Mouse (Mus musculus) liver, embryonic 13.5 days (tissue): Measurements from ENCODE around the gene 4931428L18Rik. TPM values are rescaled to one million over a fixed set of nuclear protein-coding genes. Genes with fewer than 3 reads are reported as not detected.
A peak's percentile ranks its signal among the peaks of the same experiment; 100 is the strongest.

ENCODE experiments used
- ATAC-seq: fragments of 200-750 bp; cut with Nextera tagmentation; 2 replicates; pipeline ENCODE4 v1.8.0; 2017; ENCODE audit warnings: low read depth, mild to moderate bottlenecking, moderate number of reproducible peaks, moderate library complexity
- DNase-seq: peaks from one replicate; pipeline ENCODE4 v3.0.0; 2022
- H3K27ac ChIP-seq: fragments of 300-500 bp; sonication (generic); 2 replicates; pipeline ENCODE4 v1.5.1; 2015; ENCODE audit warnings: moderate library complexity, mild to moderate bottlenecking, inconsistent platforms
- H3K27me3 ChIP-seq: fragments of 300-500 bp; sonication (generic); 2 replicates; pipeline ENCODE4 v1.6.1; 2015; ENCODE audit warnings: mild to moderate bottlenecking, inconsistent platforms
- H3K36me3 ChIP-seq: fragments of 300-500 bp; sonication (generic); 2 replicates; pipeline ENCODE4 v1.6.1; 2015; ENCODE audit warnings: mild to moderate bottlenecking, inconsistent platforms
- H3K4me1 ChIP-seq: fragments of 300-500 bp; sonication (generic); replicated peaks from 2 replicates; pipeline ENCODE4 v1.6.1; 2015; ENCODE audit warnings: inconsistent platforms
- H3K4me2 ChIP-seq: fragments of 300-500 bp; sonication (generic); 2 replicates; pipeline ENCODE4 v1.6.1; 2015; ENCODE audit warnings: inconsistent platforms, mild to moderate bottlenecking, moderate library complexity
- H3K4me3 ChIP-seq: fragments of 300-500 bp; sonication (generic); replicated peaks from 2 replicates; pipeline ENCODE4 v1.5.1; 2015; ENCODE audit warnings: mild to moderate bottlenecking, inconsistent platforms
- H3K9ac ChIP-seq: fragments of 300-500 bp; sonication (generic); 2 replicates; pipeline ENCODE4 v1.6.1; 2015; ENCODE audit warnings: mild to moderate bottlenecking, inconsistent platforms
- H3K9me3 ChIP-seq: fragments of 300-500 bp; sonication (generic); replicated peaks from 2 replicates; pipeline ENCODE4 v1.6.1; 2016; ENCODE audit warnings: inconsistent platforms
- WGBS: fragments of 180-500 bp; shearing (Covaris S2); methylation state at CpG from one replicate; pipeline ENCODE4 v1.1.7; 2015; ENCODE audit not compliant: insufficient replicate concordance; 5-methylcytosine and 5-hydroxymethylcytosine counted together
- polyA plus RNA-seq: library from polyadenylated mRNA; unstranded; fragments of >200 nt; fragmentation: Nextera tagmentation; extraction: Ambion mirVana; gene quantifications from 2 replicates; pipeline ENCODE4 v1.2.1, GENCODE M21; 2015

The 4931428L18Rik gene
- polyA plus RNA-seq, 1 experiment from 2014 or later = not detected

DNA sequence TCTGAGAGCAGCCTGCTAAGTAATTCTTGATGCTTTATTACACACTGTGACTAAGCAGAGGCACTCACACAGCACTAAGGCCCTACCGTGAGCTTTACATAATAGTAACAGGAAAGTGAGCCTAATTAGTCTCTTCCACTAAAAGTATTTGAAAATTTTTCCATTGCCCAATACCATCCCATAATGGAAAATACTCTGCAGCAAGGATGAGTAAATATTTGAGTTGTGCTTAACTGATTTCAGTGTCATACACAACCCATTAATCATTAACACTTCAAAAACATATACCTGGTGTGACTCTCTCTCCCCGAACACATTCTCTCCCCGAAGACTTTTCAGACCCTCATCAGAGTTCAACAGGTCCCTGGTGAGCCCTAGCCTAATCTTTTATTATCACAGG lies 127.7 kb downstream of the 4931428L18Rik start:
- H3K9ac ChIP-seq = no peak overlapping the region
- H3K36me3 ChIP-seq = no peaks in the 10 kb centered on the region
- no peaks in the 10 kb centered on the region for H3K4me1 ChIP-seq
- peak; percentile 73 for ATAC-seq
- WGBS = 51% methylated on average over 3 of the region's 3 CpGs
- no peak overlapping the region for H3K4me3 ChIP-seq
- H3K27ac ChIP-seq = peak overlapping the region; percentile 50
- no peak overlapping the region for H3K4me2 ChIP-seq
- no peaks in the 10 kb centered on the region for H3K9me3 ChIP-seq
- no peak for DNase-seq
- H3K27me3 ChIP-seq = no peaks in the 10 kb centered on the region

DNA sequence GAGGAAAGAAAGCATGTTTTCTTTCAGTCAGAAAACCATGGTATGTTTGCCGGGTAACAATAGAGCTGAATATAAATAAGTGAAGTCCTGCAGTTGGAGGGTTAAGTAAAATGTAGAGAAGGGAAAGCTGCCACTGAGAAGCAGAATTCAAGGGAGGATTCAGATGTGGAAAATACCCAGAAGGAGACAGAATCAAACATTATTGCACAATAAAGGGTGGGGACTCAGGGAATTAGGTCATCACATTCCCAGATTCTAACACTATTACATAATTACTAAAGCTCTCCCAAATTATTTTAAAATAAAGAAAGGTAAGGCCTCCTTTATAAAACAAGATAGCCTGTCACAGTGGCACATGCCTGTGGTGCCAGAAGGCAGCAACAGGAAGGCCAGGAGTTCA lies 128.5 kb downstream of the 4931428L18Rik start:
- WGBS = 78% methylated on average over 1 of the region's 1 CpGs
- no peaks in the 10 kb centered on the region for H3K9me3 ChIP-seq
- no peak overlapping the region for H3K4me3 ChIP-seq
- no peaks in the 10 kb centered on the region for H3K27me3 ChIP-seq
- ATAC-seq = no peak
- no peak for DNase-seq
- H3K9ac ChIP-seq = no peak overlapping the region
- no peaks in the 10 kb centered on the region for H3K36me3 ChIP-seq
- no peak overlapping the region for H3K4me2 ChIP-seq
- no peaks in the 10 kb centered on the region for H3K4me1 ChIP-seq
- H3K27ac ChIP-seq = peak overlapping the region; percentile 39; the same call in 1 of the 2 replicates

DNA sequence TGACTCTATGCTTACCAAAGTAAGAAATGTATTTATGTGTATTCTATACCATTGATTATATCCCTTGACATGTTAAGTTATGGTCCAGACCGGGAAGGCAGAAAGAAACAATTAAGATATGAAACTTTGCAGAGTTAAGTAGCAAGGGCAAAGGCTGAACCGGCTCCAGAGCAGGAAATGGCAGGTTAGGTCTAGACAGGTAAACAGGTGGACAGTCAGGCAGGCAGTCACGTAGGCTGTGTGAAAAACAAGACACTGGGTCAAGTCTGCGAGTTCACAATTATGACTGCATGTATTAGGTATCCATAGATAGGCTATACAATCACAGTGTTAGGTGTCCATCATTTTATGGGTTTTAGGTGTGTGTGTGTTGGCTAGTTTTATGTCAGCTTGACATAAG lies 133.8 kb downstream of the 4931428L18Rik start:
- Histone ChIP-seq H3K27ac (no peak overlapping the region), H3K36me3 (no peaks in the 10 kb centered on the region), H3K4me2 (no peak overlapping the region), H3K4me1 (no peaks in the 10 kb centered on the region), H3K4me3 (no peak overlapping the region), H3K27me3 (no peaks in the 10 kb centered on the region), H3K9me3 (no peaks in the 10 kb centered on the region), H3K9ac (no peak overlapping the region)
- no peak for DNase-seq
- ATAC-seq = no peak
- 68% methylated on average over 4 of the region's 4 CpGs for WGBS

DNA sequence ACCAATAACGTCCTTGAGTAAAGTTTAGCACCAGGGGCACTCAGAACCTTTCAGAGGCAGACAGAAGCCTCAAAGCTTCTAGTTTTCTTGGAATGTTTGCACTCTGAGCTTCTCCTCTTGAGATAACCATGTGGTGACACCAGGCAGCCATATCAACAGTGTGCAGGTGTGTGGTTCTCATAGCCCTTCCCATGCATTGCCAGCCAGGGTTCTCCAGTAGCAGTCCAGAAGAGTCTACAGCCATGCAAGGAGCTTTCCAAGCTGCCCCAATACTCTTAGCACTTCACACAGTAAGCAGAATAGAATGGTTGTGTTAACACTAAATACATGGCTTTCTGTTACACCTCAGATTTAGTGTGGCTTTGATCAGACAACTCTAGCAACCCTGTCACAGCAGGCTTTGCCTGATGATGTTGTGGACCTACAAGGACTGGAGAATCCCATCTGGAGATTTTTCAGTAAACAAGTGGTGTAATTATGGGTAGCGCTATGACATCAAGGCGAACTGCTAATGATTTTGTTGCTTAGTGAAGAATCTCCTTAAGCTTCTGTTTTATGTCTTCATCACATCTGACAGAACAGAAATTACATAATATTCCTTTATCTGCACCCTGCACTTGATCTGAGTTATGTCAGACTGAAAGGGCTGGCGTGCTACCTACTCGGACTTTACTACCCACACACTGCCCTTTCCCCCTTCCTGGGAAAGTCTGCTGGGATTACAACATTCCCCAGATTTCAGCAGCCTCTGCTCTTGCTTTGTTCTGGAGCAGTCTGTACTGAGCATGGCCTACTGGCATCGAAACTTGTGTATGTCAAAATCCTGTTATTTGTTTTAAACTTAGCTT lies 149.7 kb downstream of the 4931428L18Rik start:
- no peaks in the 10 kb centered on the region for H3K9me3 ChIP-seq
- H3K27me3 ChIP-seq = no peaks in the 10 kb centered on the region
- no peak overlapping the region for H3K27ac ChIP-seq
- no peak overlapping the region for H3K4me2 ChIP-seq
- DNase-seq = no peak
- H3K36me3 ChIP-seq = no peaks in the 10 kb centered on the region
- no peak overlapping the region for H3K4me3 ChIP-seq
- no peaks in the 10 kb centered on the region for H3K4me1 ChIP-seq
- WGBS = 50% methylated on average over 6 of the region's 6 CpGs
- H3K9ac ChIP-seq = no peak overlapping the region
- peak; percentile 85 for ATAC-seq

DNA sequence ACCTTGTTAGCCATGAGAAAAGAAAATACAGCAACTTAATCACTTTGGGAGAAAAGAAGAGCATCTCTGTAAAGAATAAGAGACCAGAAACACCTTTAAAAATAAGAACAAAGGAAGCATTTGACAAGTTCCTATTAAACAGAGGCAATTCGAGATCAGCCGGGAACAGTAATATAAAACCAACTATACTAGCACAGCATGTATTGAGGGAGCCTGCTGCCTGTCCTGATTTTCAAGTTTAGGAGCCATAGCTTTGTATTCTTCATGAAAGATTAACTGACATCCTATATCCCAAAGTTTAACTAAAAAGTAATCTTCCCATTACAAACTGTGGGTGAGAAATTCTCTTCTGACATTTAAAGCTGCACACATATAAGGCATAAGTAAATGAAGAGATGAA lies 151.3 kb downstream of the 4931428L18Rik start:
- DNase-seq = no peak
- H3K27ac ChIP-seq = no peak overlapping the region
- no peak overlapping the region for H3K4me2 ChIP-seq
- no peak overlapping the region for H3K4me3 ChIP-seq
- no peak for ATAC-seq
- no peaks in the 10 kb centered on the region for H3K36me3 ChIP-seq
- no peaks in the 10 kb centered on the region for H3K27me3 ChIP-seq
- WGBS = 64% methylated on average over 2 of the region's 2 CpGs
- no peak overlapping the region for H3K9ac ChIP-seq
- H3K9me3 ChIP-seq = no peaks in the 10 kb centered on the region
- no peaks in the 10 kb centered on the region for H3K4me1 ChIP-seq

DNA sequence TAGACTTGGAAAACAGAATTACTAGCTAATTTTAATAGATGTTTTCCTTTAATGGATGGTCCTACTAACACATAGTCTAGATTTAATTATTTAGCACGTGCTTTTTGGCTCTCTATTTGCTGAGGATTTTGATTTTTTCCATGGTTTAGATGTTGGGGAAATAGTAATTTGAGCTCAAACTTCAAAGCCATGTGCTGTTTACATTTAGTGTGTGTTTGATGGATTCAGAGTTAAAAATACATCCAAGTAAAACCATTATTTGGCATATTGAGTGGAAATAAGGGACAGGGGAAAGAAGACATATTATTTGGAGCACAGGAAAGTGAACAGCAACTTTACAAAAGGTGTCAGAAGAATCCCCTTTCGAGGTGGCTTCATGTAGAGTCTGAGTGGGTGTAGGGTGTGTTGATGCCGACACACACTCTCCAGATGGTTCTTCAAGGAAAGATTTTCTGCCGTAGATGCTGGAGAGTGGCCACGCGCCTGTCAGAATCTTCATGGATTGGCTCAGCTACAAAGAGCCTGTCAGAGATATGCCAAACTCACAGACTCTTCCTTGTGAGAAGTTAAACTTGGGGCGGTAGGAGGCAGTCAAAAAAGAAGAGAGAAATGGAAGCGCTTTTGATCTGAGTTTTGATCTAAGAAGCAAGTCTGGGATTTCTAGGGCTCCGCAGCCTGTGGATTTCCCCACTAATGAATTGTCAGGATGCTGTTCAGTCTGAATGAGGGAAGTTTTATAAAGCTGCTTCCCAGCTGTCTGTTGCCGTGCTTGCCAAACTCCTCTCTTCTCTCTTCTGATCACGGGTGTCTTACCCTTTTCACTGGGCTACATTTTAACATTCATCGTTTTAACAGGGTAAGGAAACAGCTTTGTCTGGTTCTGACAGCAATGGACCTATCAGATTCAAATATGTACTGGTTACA lies 157.4 kb downstream of the 4931428L18Rik start:
- H3K36me3 ChIP-seq = no peaks in the 10 kb centered on the region
- ATAC-seq = no peak

DNA sequence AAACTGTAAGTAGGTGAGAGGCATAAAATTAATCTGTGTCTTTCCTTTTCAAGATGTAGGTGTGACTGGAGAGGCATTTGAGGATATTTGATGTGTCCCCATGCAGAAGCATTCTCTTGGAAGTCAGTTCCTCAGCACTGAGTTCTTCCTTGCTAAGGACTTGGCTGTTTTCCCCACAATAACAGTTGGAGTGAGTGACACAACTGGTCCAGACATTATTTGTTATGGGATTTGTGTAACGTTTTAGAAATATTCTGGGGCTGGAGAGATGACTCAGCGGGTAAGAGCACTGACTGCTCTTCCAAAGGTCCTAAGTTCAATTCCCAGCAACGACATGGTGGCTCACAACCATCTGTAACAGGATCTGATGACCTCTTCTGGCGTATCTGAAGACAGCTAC lies 162.7 kb downstream of the 4931428L18Rik start:
- no peak overlapping the region for H3K4me3 ChIP-seq
- ATAC-seq (no peak), DNase-seq (no peak)
- H3K27ac ChIP-seq = no peak overlapping the region
- no peaks in the 10 kb centered on the region for H3K27me3 ChIP-seq
- H3K4me1 ChIP-seq = no peaks in the 10 kb centered on the region
- WGBS = 47% methylated on average over 4 of the region's 4 CpGs
- H3K9me3 ChIP-seq = no peaks in the 10 kb centered on the region
- no peak overlapping the region for H3K9ac ChIP-seq
- no peaks in the 10 kb centered on the region for H3K36me3 ChIP-seq
- no peak overlapping the region for H3K4me2 ChIP-seq

More for the DNA sequence above, 157.4 kb downstream of the 4931428L18Rik start:
- Histone ChIP-seq H3K4me2 (no peak overlapping the region), H3K9ac (no peak overlapping the region), H3K9me3 (no peaks in the 10 kb centered on the region), H3K27me3 (no peaks in the 10 kb centered on the region), H3K4me3 (no peak overlapping the region), H3K27ac (no peak overlapping the region), H3K4me1 (no peaks in the 10 kb centered on the region)
- DNase-seq = no peak
- WGBS = 62% methylated on average over 12 of the region's 12 CpGs

DNA sequence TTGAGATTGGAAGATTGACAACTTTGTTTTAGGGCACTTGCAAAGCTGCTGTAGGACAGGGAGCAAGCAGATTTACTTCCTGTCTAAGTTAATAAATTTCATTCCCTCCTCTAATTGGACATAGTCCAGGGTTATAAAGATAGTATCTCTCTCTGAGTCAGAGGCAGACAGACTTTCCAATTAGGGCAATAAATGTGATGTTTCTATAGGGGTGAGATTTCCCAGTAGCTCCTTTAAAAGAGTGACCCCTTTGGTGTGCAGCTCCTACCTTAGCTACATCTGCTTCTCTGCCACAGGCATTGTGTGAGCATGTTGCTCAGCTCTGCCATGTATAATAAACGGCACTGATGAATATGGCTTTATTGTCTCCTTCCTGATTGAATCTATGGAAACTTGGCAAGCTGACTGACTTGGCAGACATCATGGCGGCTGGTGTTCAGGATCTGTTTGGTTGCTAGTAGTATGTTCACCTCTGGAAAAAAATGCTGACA lies 163.6 kb downstream of the 4931428L18Rik start:
- Histone ChIP-seq H3K4me3 (no peak overlapping the region), H3K9me3 (no peaks in the 10 kb centered on the region), H3K27me3 (no peaks in the 10 kb centered on the region), H3K4me1 (no peaks in the 10 kb centered on the region), H3K27ac (no peak overlapping the region), H3K36me3 (no peaks in the 10 kb centered on the region), H3K9ac (no peak overlapping the region), H3K4me2 (no peak overlapping the region)
- no peak for DNase-seq
- no peak for ATAC-seq
- 73% methylated on average over 2 of the region's 2 CpGs for WGBS

DNA sequence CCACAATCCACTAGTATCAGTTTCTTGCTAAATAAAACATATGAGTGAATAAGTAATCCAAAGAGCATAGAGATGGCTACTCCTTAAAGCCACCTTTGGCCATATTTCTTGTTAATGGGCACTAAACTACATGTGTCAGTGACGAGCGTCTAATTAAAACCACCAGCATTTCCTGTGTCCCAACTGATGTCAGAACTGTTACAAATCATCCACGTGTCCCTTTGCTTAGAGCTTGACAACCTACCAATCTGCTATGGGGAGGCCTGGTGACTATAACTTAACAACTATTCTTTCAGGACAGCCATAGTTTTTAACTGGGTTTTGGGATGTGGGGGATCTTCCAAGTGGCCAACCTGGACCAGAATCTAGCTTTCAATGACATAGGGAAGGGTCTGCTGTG lies 164.3 kb downstream of the 4931428L18Rik start:
- no peaks in the 10 kb centered on the region for H3K27me3 ChIP-seq
- no peak for ATAC-seq
- WGBS = 36% methylated on average over 3 of the region's 3 CpGs
- DNase-seq = no peak
- no peak overlapping the region for H3K4me2 ChIP-seq
- no peaks in the 10 kb centered on the region for H3K36me3 ChIP-seq
- no peaks in the 10 kb centered on the region for H3K4me1 ChIP-seq
- H3K4me3 ChIP-seq = no peak overlapping the region
- H3K27ac ChIP-seq = no peak overlapping the region
- H3K9ac ChIP-seq = no peak overlapping the region
- no peaks in the 10 kb centered on the region for H3K9me3 ChIP-seq

DNA sequence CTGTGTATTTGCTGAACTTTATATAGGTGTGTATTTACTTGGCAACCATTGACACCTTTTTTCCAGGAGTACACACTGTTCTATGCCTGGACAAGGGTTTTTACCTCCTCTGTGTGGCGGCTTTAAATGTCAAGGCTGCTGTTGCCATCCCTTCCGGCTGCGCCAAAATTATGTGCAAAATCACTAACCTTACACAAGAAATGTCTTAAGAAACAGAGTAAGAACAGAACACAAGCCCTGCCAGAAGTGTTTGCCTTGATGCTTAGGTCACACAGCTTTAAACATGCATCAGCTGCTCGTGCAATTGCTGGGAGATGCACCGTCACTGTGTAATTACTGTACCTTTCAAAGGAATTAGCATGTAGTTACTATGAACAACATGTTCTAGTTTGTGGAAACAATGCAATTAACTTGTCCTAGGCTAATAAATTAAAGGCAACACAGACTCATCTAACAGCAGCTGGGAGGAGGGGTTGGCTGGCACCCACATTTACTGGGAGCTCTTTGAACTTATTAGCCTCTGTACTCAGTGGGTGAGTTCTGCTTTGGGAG lies 171.0 kb downstream of the 4931428L18Rik start:
- Histone ChIP-seq H3K27ac (no peak overlapping the region), H3K4me2 (no peak overlapping the region), H3K36me3 (no peaks in the 10 kb centered on the region), H3K4me3 (no peak overlapping the region), H3K4me1 (no peaks in the 10 kb centered on the region), H3K9me3 (no peaks in the 10 kb centered on the region), H3K27me3 (no peaks in the 10 kb centered on the region), H3K9ac (no peak overlapping the region)
- ATAC-seq (no peak), DNase-seq (no peak)
- 78% methylated on average over 5 of the region's 5 CpGs for WGBS

DNA sequence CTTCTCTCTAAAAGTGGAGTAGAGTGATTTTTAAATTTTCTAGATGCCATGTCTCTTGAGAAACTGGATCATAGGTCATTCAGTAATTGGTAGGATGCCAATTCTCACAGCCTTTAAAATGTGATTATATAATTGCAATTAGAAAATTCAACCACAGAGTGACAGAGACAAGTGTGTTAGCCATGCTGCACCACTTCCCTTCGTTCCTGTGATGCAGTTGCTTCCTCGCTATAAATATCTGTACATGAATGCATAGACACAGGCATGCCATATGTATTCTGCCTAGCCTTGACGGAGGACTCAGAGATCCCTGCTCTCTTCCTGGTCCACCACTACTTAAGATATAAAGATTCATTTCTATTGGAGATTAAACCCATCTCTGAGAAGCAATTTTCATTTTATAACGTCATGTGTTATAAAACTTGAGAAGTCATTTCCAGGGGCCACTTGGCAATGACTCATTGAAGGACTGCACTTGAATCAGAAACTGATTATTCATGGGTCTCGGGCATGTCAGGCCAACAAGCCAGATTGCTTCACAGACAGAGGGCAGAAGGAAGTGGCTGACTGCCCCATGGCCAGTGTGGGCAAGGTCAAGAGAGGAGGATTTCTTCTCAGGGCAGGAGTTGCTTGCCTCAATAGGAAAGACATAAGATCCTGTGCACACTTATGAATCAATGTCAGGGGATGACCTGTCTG lies 172.4 kb downstream of the 4931428L18Rik start:
- no peaks in the 10 kb centered on the region for H3K4me1 ChIP-seq
- no peaks in the 10 kb centered on the region for H3K36me3 ChIP-seq
- no peaks in the 10 kb centered on the region for H3K27me3 ChIP-seq
- no peak overlapping the region for H3K9ac ChIP-seq
- H3K9me3 ChIP-seq = no peaks in the 10 kb centered on the region
- no peak for DNase-seq
- H3K4me2 ChIP-seq = no peak overlapping the region
- 53% methylated on average over 5 of the region's 5 CpGs for WGBS
- H3K27ac ChIP-seq = no peak overlapping the region
- H3K4me3 ChIP-seq = no peak overlapping the region
- ATAC-seq = no peak
